Mouse (Mus musculus) ES-E14 (cell line): ENCODE data around the gene Jtb. TPM values are rescaled to one million over a fixed set of nuclear protein-coding genes. Genes with fewer than 3 reads are reported as not detected.

Source experiments
- DNase-seq: peaks from one replicate; pipeline ENCODE4 v3.0.0-alpha.2; 2013; ENCODE audit warnings: low read depth, low spot score
- H3K27ac ChIP-seq: 2 replicates; pipeline ENCODE4 v1.5.1; 2012; ENCODE audit warnings: low read depth, mild to moderate bottlenecking, low read length, moderate library complexity, mixed read lengths; ENCODE audit not compliant: poor library complexity, insufficient read depth, severe bottlenecking
- H3K36me3 ChIP-seq: 2 replicates; pipeline ENCODE4 v1.6.1; 2012; ENCODE audit warnings: mild to moderate bottlenecking, low read length, moderate library complexity, mixed read lengths; ENCODE audit not compliant: control insufficient read depth, poor library complexity, insufficient read depth, severe bottlenecking
- H3K4me1 ChIP-seq, 2 experiments: fragments of 150-350 bp in 1 of 2; sonication (generic) in 1 of 2; 2 replicates each; pipeline ENCODE4 v1.6.1; 2012; ENCODE audit warnings: low read length in 2 of 2, mild to moderate bottlenecking in 1 of 2, mixed read lengths in 1 of 2; ENCODE audit not compliant: control insufficient read depth in 2 of 2, insufficient read depth in 2 of 2, poor library complexity in 1 of 2
- H3K4me3 ChIP-seq, 2 experiments: fragments of 150-350 bp in 1 of 2; sonication (generic) in 1 of 2; 2 replicates each; pipeline ENCODE4 v1.5.1; 2012; ENCODE audit warnings: low read length in 2 of 2, low read depth in 1 of 2, mild to moderate bottlenecking in 1 of 2, mixed read lengths in 1 of 2; ENCODE audit not compliant: insufficient read depth in 1 of 2, poor library complexity in 1 of 2, severe bottlenecking in 1 of 2
- H3K9ac ChIP-seq: 2 replicates; pipeline ENCODE4 v1.6.1; 2012; ENCODE audit warnings: low read depth, mild to moderate bottlenecking, low read length, mixed read lengths; ENCODE audit not compliant: poor library complexity, insufficient read depth, severe bottlenecking
- H3K9me3 ChIP-seq: fragments of 150-350 bp; sonication (generic); 2 replicates; pipeline ENCODE4 v1.6.1; 2012; ENCODE audit warnings: low read depth, mild to moderate bottlenecking, low read length; ENCODE audit not compliant: control insufficient read depth, insufficient read depth
- CHD2 ChIP-seq: IDR thresholded peaks from 2 replicates; pipeline ENCODE4 v1.6.1; 2014; ENCODE audit warnings: mild to moderate bottlenecking, low read depth, low read length, inconsistent platforms
- HCFC1 ChIP-seq: IDR thresholded peaks from 2 replicates; pipeline ENCODE4 v1.6.1; 2012; ENCODE audit warnings: low read length, inconsistent platforms, borderline replicate concordance; ENCODE audit not compliant: insufficient read depth
- MAFK ChIP-seq: IDR thresholded peaks from 2 replicates; pipeline ENCODE4 v1.6.1; 2014; ENCODE audit warnings: mild to moderate bottlenecking, low read depth, low read length, inconsistent platforms; ENCODE audit not compliant: insufficient read depth
- ZC3H11A ChIP-seq: IDR thresholded peaks from 2 replicates; pipeline ENCODE4 v1.6.1; 2012; ENCODE audit warnings: low read depth, mild to moderate bottlenecking, inconsistent platforms, low read length, borderline replicate concordance
- ZNF384 ChIP-seq: IDR thresholded peaks from 2 replicates; pipeline ENCODE4 v1.6.1; 2012; ENCODE audit warnings: low read depth, low read length, inconsistent platforms
- in situ Hi-C, 2 experiments: fragments of 600-800 bp; cut with MboI; formaldehyde crosslinking; loops; one replicate each; pipeline ENCODE4 v1.15.1; 2025; ENCODE audit warnings: low sequenced_read_pairs in 2 of 2, inconsistent platforms in 1 of 2; ENCODE audit not compliant: unreplicated experiment in 2 of 2
- total RNA-seq: library from RNA; depleted of rRNA; stranded (reverse); fragments of 300-350 nt; gene quantifications from 2 replicates; pipeline ENCODE4 v1.2.3, GENCODE M21; 2012

Jtb gene
- total RNA-seq, 1 experiment: 64.0 TPM

GRCm38 (mm10) chr3:90255784-90256353 is 24.5 kb downstream of the Jtb start:
- no peak overlapping the region for H3K9ac ChIP-seq
- no peak overlapping the region for H3K4me3 ChIP-seq
- no peaks in the 10 kb centered on the region for H3K9me3 ChIP-seq
- H3K27ac ChIP-seq: no peak overlapping the region
- H3K36me3 ChIP-seq: peaks cover 29% of the 10 kb centered on the region
- TF ChIP-seq ZC3H11A (no peak), ZNF384 (no peak), MAFK (no peak), HCFC1 (no peak), CHD2 (no peak)
- DNase-seq: no peak
- in situ Hi-C loops: no loop called here
- H3K4me1 ChIP-seq: peaks cover 3 to 4% of the 10 kb centered on the region in 2 experiments; a peak in 2 of 4 replicates

GRCm38 (mm10) chr3:90256731-90257530 is 25.5 kb downstream of the Jtb start:
- H3K9me3 ChIP-seq: no peaks in the 10 kb centered on the region
- in situ Hi-C loops: no loop called here
- peaks cover 3 to 4% of the 10 kb centered on the region in 2 experiments; a peak in 2 of 4 replicates for H3K4me1 ChIP-seq
- peaks cover 26% of the 10 kb centered on the region for H3K36me3 ChIP-seq
- no peak overlapping the region for H3K9ac ChIP-seq
- DNase-seq: no peak
- H3K27ac ChIP-seq: no peak overlapping the region
- no peak for TF ChIP-seq CHD2
- TF ChIP-seq ZNF384: no peak
- TF ChIP-seq MAFK: no peak
- no peak for TF ChIP-seq ZC3H11A
- TF ChIP-seq HCFC1: no peak
- no peak overlapping the region for H3K4me3 ChIP-seq

GRCm38 (mm10) chr3:90258521-90258920 is 27.1 kb downstream of the Jtb start:
- DNase-seq: no peak
- in situ Hi-C loops: no loop called here
- Histone ChIP-seq H3K27ac (no peak overlapping the region), H3K9me3 (no peaks in the 10 kb centered on the region), H3K9ac (no peak overlapping the region), H3K4me3 (no peak overlapping the region), H3K4me1 (peaks cover 2 to 4% of the 10 kb centered on the region in 2 experiments; a peak in 2 of 4 replicates), H3K36me3 (peaks cover 34% of the 10 kb centered on the region)
- TF ChIP-seq HCFC1: no peak
- TF ChIP-seq CHD2: no peak
- no peak for TF ChIP-seq MAFK
- TF ChIP-seq ZC3H11A: no peak
- no peak for TF ChIP-seq ZNF384

GRCm38 (mm10) chr3:90263121-90263771 is 31.8 kb downstream of the Jtb start:
- H3K9me3 ChIP-seq: no peaks in the 10 kb centered on the region
- H3K4me1 ChIP-seq: peaks cover 2 to 4% of the 10 kb centered on the region in 2 experiments; a peak in 2 of 4 replicates
- H3K27ac ChIP-seq: no peak overlapping the region
- no peak overlapping the region for H3K9ac ChIP-seq
- no peak overlapping the region for H3K4me3 ChIP-seq
- DNase-seq: no peak
- no peak for TF ChIP-seq MAFK
- no peak for TF ChIP-seq ZC3H11A
- TF ChIP-seq HCFC1: no peak
- no peak for TF ChIP-seq ZNF384
- TF ChIP-seq CHD2: no peak
- in situ Hi-C loops: no loop called here
- H3K36me3 ChIP-seq: peaks cover 31% of the 10 kb centered on the region
